Mouse (Mus musculus) liver, adult 2 months (tissue): ENCODE measurements around the gene Ano6.

Experiments used
- CTCF ChIP-seq: fragments of 200-500 bp; IDR thresholded peaks from 2 replicates; pipeline ENCODE4 v1.5.1; 2011; ENCODE audit warnings: low read depth, low read length, control low read depth
- POLR2A ChIP-seq: fragments of 200-500 bp; IDR thresholded peaks from 2 replicates; pipeline ENCODE4 v1.6.1; 2011; ENCODE audit warnings: low read length, control low read depth; ENCODE audit not compliant: insufficient read depth; ENCODE audit errors: extremely low read depth

DNA sequence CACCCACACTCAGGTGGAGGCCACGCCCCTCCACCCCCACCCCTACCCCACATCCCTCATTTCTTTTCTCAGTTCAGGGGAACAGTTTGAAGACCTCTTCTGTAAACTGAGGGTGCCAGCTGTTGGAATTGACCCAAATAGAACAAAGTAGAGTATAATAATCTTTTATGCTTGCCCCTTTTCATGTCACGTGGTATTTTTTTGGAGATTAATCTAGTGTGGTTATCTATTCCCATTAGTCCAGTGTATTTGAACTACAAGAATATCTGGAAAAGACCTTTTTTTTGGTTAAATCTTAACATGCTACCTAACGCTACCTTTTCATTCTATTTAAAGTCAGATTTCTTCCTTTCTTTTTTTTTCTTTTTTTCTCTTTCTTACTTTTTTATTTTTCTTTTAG, 12.8 kb downstream of the Ano6 start:
- TF ChIP-seq POLR2A: no peak
- no peak for TF ChIP-seq CTCF
